Mouse (Mus musculus): Measurements from ENCODE around the gene 9130213A22Rik.

9130213A22Rik gene

GRCm38 (mm10) chr11:69123693-69124497, 1.5 kb upstream of the 9130213A22Rik start:
- DNase-seq (ENCODE audit: inconsistent ontology term), result peak; percentile 96

GRCm38 (mm10) chr11:69123056-69123692, 785 bp upstream of the 9130213A22Rik start:
- DNase-seq (ENCODE audit: inconsistent ontology term), result peak; percentile 99

- peak; percentile 75 for DNase-seq (ENCODE audit: inconsistent ontology term)
Measured at GRCm38 (mm10) chr11:69121741-69122335, 551 bp downstream of the 9130213A22Rik start.

- DNase-seq (ENCODE audit: inconsistent ontology term), result peak; percentile 55
Measured at GRCm38 (mm10) chr11:69121001-69121740, 1.2 kb downstream of the 9130213A22Rik start.

GRCm38 (mm10) chr11:69120221-69121000, 2.0 kb downstream of the 9130213A22Rik start, which contains the start of gene Hes7:
Gene Hes7, plus strand, starts transcription at chr11:69120404.
- no peak for DNase-seq (ENCODE audit: inconsistent ontology term)

GRCm38 (mm10) chr11:69119446-69120155, 2.8 kb downstream of the 9130213A22Rik start:
- DNase-seq (ENCODE audit: inconsistent ontology term), result no peak

GRCm38 (mm10) chr11:69118765-69119164, 3.6 kb downstream of the 9130213A22Rik start:
- peak; percentile 87 for DNase-seq (ENCODE audit: inconsistent ontology term)

- peak; percentile 72 for DNase-seq (ENCODE audit: inconsistent ontology term)
Measured at GRCm38 (mm10) chr11:69117737-69118695, 4.4 kb downstream of the 9130213A22Rik start.

GRCm38 (mm10) chr11:69116843-69117242, 5.5 kb downstream of the 9130213A22Rik start:
- no peak for DNase-seq (ENCODE audit: inconsistent ontology term)

- no peak for DNase-seq (ENCODE audit: inconsistent ontology term)
Measured at GRCm38 (mm10) chr11:69114621-69115020, 7.8 kb downstream of the 9130213A22Rik start.

- DNase-seq (ENCODE audit: inconsistent ontology term), result peak; percentile 46
Measured at GRCm38 (mm10) chr11:69114018-69114417, 8.4 kb downstream of the 9130213A22Rik start.

GRCm38 (mm10) chr11:69111865-69112264, 10.5 kb downstream of the 9130213A22Rik start:
- no peak for DNase-seq (ENCODE audit: inconsistent ontology term)

GRCm38 (mm10) chr11:69111051-69111810, 11.2 kb downstream of the 9130213A22Rik start:
- no peak for DNase-seq (ENCODE audit: inconsistent ontology term)

- DNase-seq (ENCODE audit: inconsistent ontology term), result peak; percentile 85
Measured at GRCm38 (mm10) chr11:69110319-69111046, 11.9 kb downstream of the 9130213A22Rik start.

GRCm38 (mm10) chr11:69109032-69109900, 13.1 kb downstream of the 9130213A22Rik start:
- no peak for DNase-seq (ENCODE audit: inconsistent ontology term)

GRCm38 (mm10) chr11:69108223-69108622, 14.2 kb downstream of the 9130213A22Rik start:
- DNase-seq (ENCODE audit: inconsistent ontology term), result no peak

GRCm38 (mm10) chr11:69107676-69108075, 14.7 kb downstream of the 9130213A22Rik start:
- no peak for DNase-seq (ENCODE audit: inconsistent ontology term)

Data from Muller cell, postnatal 12 days (primary cell).